In the genomic region with DNA sequence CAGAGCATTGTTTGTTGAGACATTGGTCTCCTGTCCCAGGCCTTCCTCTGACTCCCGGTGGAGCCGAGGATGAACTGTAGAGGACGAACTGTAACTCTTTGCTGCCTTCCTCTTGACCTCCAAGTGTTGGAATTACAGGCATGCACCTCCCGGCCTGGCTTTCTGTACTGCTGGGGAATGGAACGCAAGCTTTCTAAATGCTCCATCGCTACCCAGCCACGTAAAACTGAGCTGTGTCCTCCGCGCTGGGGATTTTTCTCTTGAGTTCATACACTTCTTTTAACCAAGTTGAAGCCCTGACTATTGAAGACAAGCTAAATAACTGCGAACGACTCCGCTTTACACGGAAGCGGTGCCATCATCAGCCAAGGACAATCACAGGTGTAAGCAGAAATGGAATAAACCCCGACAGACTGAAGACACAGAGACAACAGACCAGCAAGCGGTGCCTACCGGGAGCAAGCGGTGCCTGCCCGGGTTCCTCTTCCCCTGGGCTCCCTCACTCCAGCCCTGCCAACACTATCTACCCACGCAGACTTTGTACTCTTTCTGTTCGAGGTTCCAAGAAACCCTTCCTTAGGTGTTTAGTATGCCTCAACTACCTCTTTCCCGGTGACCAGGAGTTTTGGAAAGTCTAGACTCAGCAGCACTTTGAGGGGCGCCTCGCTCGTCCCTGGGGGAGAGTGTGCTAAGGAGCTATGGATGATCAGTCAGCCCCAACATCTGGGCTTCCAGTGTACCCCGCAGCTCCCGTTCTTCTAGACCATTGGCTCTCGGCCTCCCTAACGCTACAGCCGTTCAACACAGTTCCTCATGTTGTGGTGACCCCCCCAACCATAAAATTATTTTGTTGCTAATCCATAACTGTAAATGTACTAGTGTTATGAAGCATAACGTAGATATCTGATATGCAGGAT, we compare ENCODE assay signal across 8 mouse cellular contexts. TPM values are rescaled to one million over a fixed set of nuclear protein-coding genes. Genes with fewer than 3 reads are reported as not detected.
DNase-seq lines count a peak whose midpoint lies in the region; ATAC-seq lines count a peak whose summit lies in the region.

No protein-coding gene starts in this region.

- DNase-seq in heart, adult 9 months (ENCODE audit: low spot score in 2 of 2), result peak; percentile 28
- no peak for DNase-seq in heart, adult 11 months
- DNase-seq in liver, embryonic 11.5 days (ENCODE audit: low spot score), result no peak
- DNase-seq in right cerebral cortex, postnatal 36 days (ENCODE audit: low spot score in 2 of 2), result no peak
- no peak for DNase-seq in cerebellum, postnatal 14 days
- no peak for DNase-seq in urinary bladder, adult 18-20 months (ENCODE audit: low spot score in 2 of 2)

- peak overlapping the region; percentile 20 for H3K4me3 ChIP-seq in hindbrain, embryonic 13.5 days
- peak overlapping the region; percentile 18; the same call in 1 of the 2 replicates for H3K4me3 ChIP-seq in liver, embryonic 11.5 days (ENCODE audit: low read depth, low read length)
- peak overlapping the region; percentile 10; the same call in 1 of the 2 replicates for H3K4me3 ChIP-seq in midbrain, embryonic 15.5 days

- peak overlapping the region; percentile 31; the same call in 1 of the 2 replicates for H3K9ac ChIP-seq in hindbrain, embryonic 13.5 days
- 0 out of 2 replicates have a peak overlapping the region, but pooled peaks have one; percentile 4 for H3K9ac ChIP-seq in liver, embryonic 11.5 days (ENCODE audit: low read depth, low read length)
- no peak overlapping the region for H3K9ac ChIP-seq in midbrain, embryonic 15.5 days

- H3K36me3 ChIP-seq in hindbrain, embryonic 13.5 days, result no peaks in the 10 kb centered on the region
- no peaks in the 10 kb centered on the region for H3K36me3 ChIP-seq in liver, embryonic 11.5 days (ENCODE audit: control insufficient read depth, insufficient read depth, low read length)
- no peaks in the 10 kb centered on the region for H3K36me3 ChIP-seq in midbrain, embryonic 15.5 days (replicated peaks)

- peak overlapping the region; percentile 33 for H3K4me2 ChIP-seq in hindbrain, embryonic 13.5 days
- H3K4me2 ChIP-seq in liver, embryonic 11.5 days, result peak overlapping the region; percentile 59
- peak overlapping the region; percentile 40 for H3K4me2 ChIP-seq in midbrain, embryonic 15.5 days

- ATAC-seq in hindbrain, embryonic 13.5 days (ENCODE audit: low FRiP score), result no peak
- ATAC-seq in liver, embryonic 11.5 days (replicated peaks; ENCODE audit: low FRiP score), result peak; percentile 29; the same call in 1 of the 2 replicates
- ATAC-seq in midbrain, embryonic 15.5 days (replicated peaks), result no peak

- H3K27ac ChIP-seq in hindbrain, embryonic 13.5 days, result no peak overlapping the region
- no peak overlapping the region for H3K27ac ChIP-seq in liver, embryonic 11.5 days (ENCODE audit: low read depth, low read length)
- H3K27ac ChIP-seq in midbrain, embryonic 15.5 days, result no peak overlapping the region

- H3K27me3 ChIP-seq in hindbrain, embryonic 13.5 days, result peaks cover 37% of the 10 kb centered on the region
- H3K27me3 ChIP-seq in liver, embryonic 11.5 days (replicated peaks; ENCODE audit: control insufficient read depth, insufficient read depth, low read length), result peaks cover 12% of the 10 kb centered on the region
- no peaks in the 10 kb centered on the region; the same call in none of the 2 replicates for H3K27me3 ChIP-seq in midbrain, embryonic 15.5 days (replicated peaks)

- H3K9me3 ChIP-seq in hindbrain, embryonic 13.5 days, result no peaks in the 10 kb centered on the region
- no peaks in the 10 kb centered on the region for H3K9me3 ChIP-seq in liver, embryonic 11.5 days (ENCODE audit: control insufficient read depth, low read length)
- no peaks in the 10 kb centered on the region for H3K9me3 ChIP-seq in midbrain, embryonic 15.5 days

- 14% methylated on average over 31 of the region's 31 CpGs for WGBS in hindbrain, embryonic 13.5 days
- WGBS in liver, embryonic 11.5 days, result 15% methylated on average over 31 of the region's 31 CpGs
- 16% methylated on average over 31 of the region's 31 CpGs for WGBS in midbrain, embryonic 15.5 days

- H3K4me1 ChIP-seq in hindbrain, embryonic 13.5 days (replicated peaks), result peaks cover 19% of the 10 kb centered on the region
- peaks cover 10% of the 10 kb centered on the region for H3K4me1 ChIP-seq in liver, embryonic 11.5 days (replicated peaks; ENCODE audit: control insufficient read depth, insufficient read depth, low read length)
- H3K4me1 ChIP-seq in midbrain, embryonic 15.5 days, result peaks cover 19% of the 10 kb centered on the region

RNA-seq across cellular contexts. Expression of a gene that starts 24.3 kb away (rescaled TPM):
- 0.31 and 0.36 TPM in 2 replicates for polyA plus RNA-seq in hindbrain, embryonic 13.5 days (2015; fragmentation: Nextera tagmentation; extraction: Ambion mirVana)
- polyA plus RNA-seq in liver, embryonic 11.5 days (2014; fragmentation: Nextera tagmentation; extraction: Ambion mirVana), result 1.7 and 2.1 TPM in 2 replicates
- polyA plus RNA-seq in midbrain, embryonic 15.5 days (2015; fragmentation: Nextera tagmentation; extraction: Ambion mirVana), result 0.34 and 0.74 TPM in 2 replicates

RNA-seq across cellular contexts. Expression of a gene that starts 25.5 kb away (rescaled TPM):
- polyA plus RNA-seq in hindbrain, embryonic 13.5 days (2015; fragmentation: Nextera tagmentation; extraction: Ambion mirVana), result 73.2 and 74.1 TPM in 2 replicates
- 37.4 and 39.6 TPM in 2 replicates for polyA plus RNA-seq in liver, embryonic 11.5 days (2014; fragmentation: Nextera tagmentation; extraction: Ambion mirVana)
- polyA plus RNA-seq in midbrain, embryonic 15.5 days (2015; fragmentation: Nextera tagmentation; extraction: Ambion mirVana), result 78.6 and 85.6 TPM in 2 replicates

RNA-seq across cellular contexts. Expression of a gene that starts 40.8 kb away (rescaled TPM):
- 38.4 and 40.9 TPM in 2 replicates for polyA plus RNA-seq in hindbrain, embryonic 13.5 days (2015; fragmentation: Nextera tagmentation; extraction: Ambion mirVana)
- 36.5 and 39.1 TPM in 2 replicates for polyA plus RNA-seq in liver, embryonic 11.5 days (2014; fragmentation: Nextera tagmentation; extraction: Ambion mirVana)
- polyA plus RNA-seq in midbrain, embryonic 15.5 days (2015; fragmentation: Nextera tagmentation; extraction: Ambion mirVana), result 30.9 and 32.4 TPM in 2 replicates

Comparison
In these comparisons a context has a peak if more than half of its experiments do, and no peak if none do; other contexts are left out.
1. DNase-seq: peak in heart, adult 9 months (2 of 2); none in heart, adult 11 months (single experiment), liver, embryonic 11.5 days (single experiment), right cerebral cortex, postnatal 36 days (0 of 2), cerebellum, postnatal 14 days (0 of 2) and urinary bladder, adult 18-20 months (0 of 2).
2. Peak in every context shown above with its lines, with median percentiles within 50 percentile points of each other: H3K4me2 ChIP-seq and H3K4me3 ChIP-seq.